Mouse (Mus musculus): ENCODE data around the gene Vpreb1. TPM values are rescaled to one million over a fixed set of nuclear protein-coding genes. Genes with fewer than 3 reads are reported as not detected.
"Not testable (repeated sequence)": the region's sequence is repeated elsewhere in the genome, so short reads cannot be mapped to it uniquely, and the experiment has no call there.

Gene Vpreb1
- polyA plus RNA-seq, 2 experiments: 1.5 to 2.6 TPM

- no peak for ATAC-seq (ENCODE audit: insufficient read depth)
These were observed 4.7 kb downstream of the Vpreb1 start for GRCm38 (mm10) chr16:16865696-16866561.

GRCm38 (mm10) chr16:16865217-16865616 lies 5.4 kb downstream of the Vpreb1 start:
- TF ChIP-seq CTCF (IDR thresholded peaks at IDR 0.05; ENCODE audit: low read depth) (no peak), EP300 (IDR thresholded peaks at IDR 0.05; ENCODE audit: low read depth) (0 out of 2 replicates have a peak, but pooled peaks have one; percentile 15)
- peaks cover 0 to 3% of the 10 kb centered on the region in 2 experiments; a peak in 1 of 4 replicates for H3K4me1 ChIP-seq (replicated peaks; ENCODE audit: control insufficient read depth in 2 of 2, insufficient read depth in 2 of 2, low read length in 1 of 2)
- H3K9ac ChIP-seq (replicated peaks): no peak overlapping the region
- no peak for DNase-seq (ENCODE audit: low read depth in 3 of 3, low spot score in 3 of 3)
- no peak overlapping the region for H3K4me3 ChIP-seq (ENCODE audit: insufficient read depth in 1 of 2, low read depth in 2 of 2, low read length in 2 of 2)
- H3K4me2 ChIP-seq (ENCODE audit: low read depth): no peak overlapping the region
- H3K36me3 ChIP-seq (replicated peaks; ENCODE audit: control insufficient read depth, insufficient read depth, low read depth): no peaks in the 10 kb centered on the region
- no peaks in the 10 kb centered on the region for H3K27me3 ChIP-seq (ENCODE audit: control insufficient read depth, insufficient read depth, low read length)
- no peak overlapping the region for H3K27ac ChIP-seq
- no peaks in the 10 kb centered on the region for H3K9me3 ChIP-seq (ENCODE audit: control insufficient read depth, low read length)
- no peak for ATAC-seq (ENCODE audit: insufficient read depth)

More at GRCm38 (mm10) chr16:16865696-16866561, 4.7 kb downstream of the Vpreb1 start:
- Histone ChIP-seq H3K9me3 (ENCODE audit: control insufficient read depth, low read length) (no peaks in the 10 kb centered on the region), H3K36me3 (replicated peaks; ENCODE audit: control insufficient read depth, insufficient read depth, low read depth) (no peaks in the 10 kb centered on the region), H3K4me2 (ENCODE audit: low read depth) (no peak overlapping the region), H3K27me3 (ENCODE audit: control insufficient read depth, insufficient read depth, low read length) (no peaks in the 10 kb centered on the region), H3K4me3 (ENCODE audit: insufficient read depth in 1 of 2, low read depth in 2 of 2, low read length in 2 of 2) (no peak overlapping the region), H3K9ac (replicated peaks) (no peak overlapping the region), H3K27ac (no peak overlapping the region), H3K4me1 (replicated peaks; ENCODE audit: control insufficient read depth in 2 of 2, insufficient read depth in 2 of 2, low read length in 1 of 2) (peaks cover 0 to 3% of the 10 kb centered on the region in 2 experiments; a peak in 1 of 4 replicates)
- WGBS (ENCODE audit: insufficient replicate concordance): 21% methylated on average over 4 of the region's 5 CpGs
- TF ChIP-seq EP300 (IDR thresholded peaks at IDR 0.05; ENCODE audit: low read depth): no peak
- no peak for TF ChIP-seq CTCF (IDR thresholded peaks at IDR 0.05; ENCODE audit: low read depth)
- DNase-seq (ENCODE audit: low read depth in 3 of 3, low spot score in 3 of 3): no peak

- DNase-seq (ENCODE audit: low read depth in 3 of 3, low spot score in 3 of 3): no peak
- WGBS (ENCODE audit: insufficient replicate concordance): 58% methylated on average over 2 of the region's 2 CpGs
- no peaks in the 10 kb centered on the region for H3K4me1 ChIP-seq (replicated peaks; ENCODE audit: control insufficient read depth in 2 of 2, insufficient read depth in 2 of 2, low read length in 1 of 2)
These were observed 6.7 kb downstream of the Vpreb1 start, which contains the start of gene Igll1 for GRCm38 (mm10) chr16:16863978-16864377. Gene Igll1 (minus strand): TSS chr16:16863985.

GRCm38 (mm10) chr16:16862288-16862687 lies 8.4 kb downstream of the Vpreb1 start:
- Histone ChIP-seq H3K36me3 (replicated peaks; ENCODE audit: control insufficient read depth, insufficient read depth, low read depth) (no peaks in the 10 kb centered on the region), H3K9ac (replicated peaks) (no peak overlapping the region), H3K27me3 (ENCODE audit: control insufficient read depth, insufficient read depth, low read length) (no peaks in the 10 kb centered on the region), H3K4me1 (replicated peaks; ENCODE audit: control insufficient read depth in 2 of 2, insufficient read depth in 2 of 2, low read length in 1 of 2) (no peaks in the 10 kb centered on the region), H3K9me3 (ENCODE audit: control insufficient read depth, low read length) (no peaks in the 10 kb centered on the region), H3K4me3 (ENCODE audit: insufficient read depth in 1 of 2, low read depth in 2 of 2, low read length in 2 of 2) (no peak overlapping the region), H3K27ac (no peak overlapping the region), H3K4me2 (ENCODE audit: low read depth) (no peak overlapping the region)
- WGBS (ENCODE audit: insufficient replicate concordance): 53% methylated on average over 3 of the region's 3 CpGs
- DNase-seq (ENCODE audit: low read depth in 3 of 3, low spot score in 3 of 3) (no peak), ATAC-seq (ENCODE audit: insufficient read depth) (no peak)
- TF ChIP-seq EP300 (IDR thresholded peaks at IDR 0.05; ENCODE audit: low read depth) (no peak), CTCF (IDR thresholded peaks at IDR 0.05; ENCODE audit: low read depth) (no peak)

More at GRCm38 (mm10) chr16:16863978-16864377, 6.7 kb downstream of the Vpreb1 start, which contains the start of gene Igll1:
- H3K4me3 ChIP-seq (ENCODE audit: insufficient read depth in 1 of 2, low read depth in 2 of 2, low read length in 2 of 2): no peak within 1 kb of the TSS
- H3K36me3 ChIP-seq (replicated peaks; ENCODE audit: control insufficient read depth, insufficient read depth, low read depth): no peaks in the 10 kb centered on the region
- H3K27me3 ChIP-seq (ENCODE audit: control insufficient read depth, insufficient read depth, low read length): no peaks in the 10 kb centered on the region
- no peak within 1 kb of the TSS for H3K4me2 ChIP-seq (ENCODE audit: low read depth)
- no peak within 1 kb of the TSS for H3K9ac ChIP-seq (replicated peaks)
- no peak within 1 kb of the TSS for H3K27ac ChIP-seq
- TF ChIP-seq CTCF (IDR thresholded peaks at IDR 0.05; ENCODE audit: low read depth) (no peak), EP300 (IDR thresholded peaks at IDR 0.05; ENCODE audit: low read depth) (no peak)
- H3K9me3 ChIP-seq (ENCODE audit: control insufficient read depth, low read length): no peaks in the 10 kb centered on the region
- no peak for ATAC-seq (ENCODE audit: insufficient read depth)

- DNase-seq (ENCODE audit: low read depth in 3 of 3, low spot score in 3 of 3) (no peak), ATAC-seq (ENCODE audit: insufficient read depth) (no peak)
- no peaks in the 10 kb centered on the region for H3K4me1 ChIP-seq (replicated peaks; ENCODE audit: control insufficient read depth in 2 of 2, insufficient read depth in 2 of 2, low read length in 1 of 2)
- no peak overlapping the region for H3K4me2 ChIP-seq (ENCODE audit: low read depth)
- no peak overlapping the region for H3K27ac ChIP-seq
- H3K9me3 ChIP-seq (ENCODE audit: control insufficient read depth, low read length): no peaks in the 10 kb centered on the region
- no peak overlapping the region for H3K9ac ChIP-seq (replicated peaks)
- H3K36me3 ChIP-seq (replicated peaks; ENCODE audit: control insufficient read depth, insufficient read depth, low read depth): no peaks in the 10 kb centered on the region
- H3K27me3 ChIP-seq (ENCODE audit: control insufficient read depth, insufficient read depth, low read length): no peaks in the 10 kb centered on the region
- 51% methylated on average over 13 of the region's 13 CpGs for WGBS (ENCODE audit: insufficient replicate concordance)
- H3K4me3 ChIP-seq (ENCODE audit: insufficient read depth in 1 of 2, low read depth in 2 of 2, low read length in 2 of 2): no peak overlapping the region
- no peak for TF ChIP-seq EP300 (IDR thresholded peaks at IDR 0.05; ENCODE audit: low read depth)
- no peak for TF ChIP-seq CTCF (IDR thresholded peaks at IDR 0.05; ENCODE audit: low read depth)
These were observed 13.7 kb downstream of the Vpreb1 start for GRCm38 (mm10) chr16:16856731-16857476.

GRCm38 (mm10) chr16:16856054-16856453 lies 14.6 kb downstream of the Vpreb1 start:
- H3K27ac ChIP-seq; H3K9ac ChIP-seq (replicated peaks); H3K9me3 ChIP-seq (ENCODE audit: control insufficient read depth, low read length); ATAC-seq (ENCODE audit: insufficient read depth); H3K4me1 ChIP-seq (replicated peaks; ENCODE audit: control insufficient read depth in 2 of 2, insufficient read depth in 2 of 2, low read length in 1 of 2); DNase-seq (ENCODE audit: low read depth in 3 of 3, low spot score in 3 of 3); H3K36me3 ChIP-seq (replicated peaks; ENCODE audit: control insufficient read depth, insufficient read depth, low read depth); H3K4me2 ChIP-seq (ENCODE audit: low read depth); H3K27me3 ChIP-seq (ENCODE audit: control insufficient read depth, insufficient read depth, low read length); H3K4me3 ChIP-seq (ENCODE audit: insufficient read depth in 1 of 2, low read depth in 2 of 2, low read length in 2 of 2): not testable (repeated sequence)
- 65% methylated on average over 9 of the region's 9 CpGs for WGBS (ENCODE audit: insufficient replicate concordance)

All from liver, embryonic 14.5 days (tissue).